Mouse (Mus musculus): ENCODE data around the gene Acy3.
"Not testable (repeated sequence)": the region's sequence is repeated elsewhere in the genome, so short reads cannot be mapped to it uniquely, and the experiment has no call there.

GRCm38 (mm10) chr19:3961805-3962204 is 24.6 kb upstream of the Acy3 start:
- not testable (repeated sequence) for TF ChIP-seq POLR2A (IDR thresholded peaks at IDR 0.05; ENCODE audit: insufficient read length, low read depth); MAX (IDR thresholded peaks at IDR 0.05; ENCODE audit: low read depth)

Measured in myocyte (in vitro differentiated cells).